Mouse (Mus musculus): ENCODE data around the gene Cst9. TPM values are rescaled to one million over a fixed set of nuclear protein-coding genes. Genes with fewer than 3 reads are reported as not detected.

Gene Cst9
- total RNA-seq (2021), result not detected
- long read RNA-seq, experiment 1, result 0 reads
- long read RNA-seq, experiment 2, result 0 reads

- no peak for DNase-seq
Observed at GRCm38 (mm10) chr2:148834912-148835311, at the start of gene Cst9. Gene Cst9, plus strand, starts transcription at chr2:148835147.

DNA sequence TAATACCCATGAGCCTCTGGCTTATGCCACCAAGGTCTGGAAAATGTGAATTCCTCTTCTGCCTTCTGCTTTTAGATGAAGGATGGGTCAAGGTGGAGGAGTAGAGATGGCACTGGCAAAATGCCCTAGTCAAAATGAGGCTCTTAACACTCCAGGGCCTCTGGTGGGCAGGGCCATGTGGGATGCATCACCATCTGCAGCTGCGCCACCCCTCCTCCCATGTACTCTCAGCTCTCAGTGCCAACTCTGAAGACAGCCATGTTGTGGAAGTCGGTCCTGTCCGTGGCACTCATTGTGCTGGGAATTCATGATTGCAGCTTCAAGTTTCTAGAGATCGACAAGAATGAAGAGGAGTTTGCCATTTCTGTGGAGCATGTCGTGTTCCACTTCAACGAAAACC is 45.8 kb upstream of the Cst9 start, which contains the start of gene Cst12:
Cst12 (plus strand) TSS at position 220 of the 400 bp plus-strand sequence.
- DNase-seq, result no peak

GRCm38 (mm10) chr2:148798485-148798884 is 36.5 kb upstream of the Cst9 start, which contains the start of gene Cst8:
Gene Cst8, plus strand, starts transcription at chr2:148798785.
- peak in 1 of 2 experiments; percentile 17 for DNase-seq

DNA sequence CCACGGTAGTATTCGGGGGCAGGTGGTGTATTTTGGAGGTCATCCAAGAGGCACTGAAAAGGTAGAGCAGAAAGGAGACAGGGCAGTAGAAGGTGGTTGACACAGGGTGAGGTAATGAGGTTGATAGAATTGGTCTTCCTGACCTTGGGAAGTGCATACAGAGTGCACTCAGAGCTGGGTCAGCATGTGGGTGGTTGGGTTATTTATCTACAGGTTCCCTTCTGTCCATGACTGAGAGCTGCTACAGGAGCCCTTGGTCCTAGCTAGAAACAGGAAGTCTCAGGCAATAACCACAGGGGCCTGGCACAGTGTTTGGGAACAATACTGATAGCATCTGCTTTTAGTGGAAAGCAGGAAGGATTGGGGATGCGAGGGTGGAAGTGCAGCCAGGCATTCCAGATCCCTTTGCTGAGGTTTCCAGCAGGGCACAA is 33.4 kb upstream of the Cst9 start:
- no peak for DNase-seq

DNA sequence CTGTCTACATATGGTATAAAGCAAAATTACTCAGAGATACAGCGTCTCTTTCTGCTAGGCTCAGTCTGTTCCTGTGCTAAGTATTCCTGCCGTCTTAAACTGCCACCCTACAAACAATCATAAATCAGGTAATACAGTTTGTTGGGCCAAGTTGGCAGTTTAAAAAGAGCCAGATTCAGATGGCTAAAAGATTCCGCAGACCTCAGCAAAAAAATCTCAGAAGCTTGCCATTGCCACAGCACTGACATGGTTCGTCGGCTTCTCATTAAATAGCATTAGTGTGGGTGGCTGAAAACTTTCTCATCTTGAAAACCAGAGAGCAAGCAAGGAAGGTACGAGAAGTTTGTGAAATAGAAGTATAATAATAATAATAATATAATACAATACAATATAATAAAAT is 28.3 kb upstream of the Cst9 start:
- DNase-seq, result no peak

GRCm38 (mm10) chr2:148819909-148820308 is 15.0 kb upstream of the Cst9 start, which contains the start of gene Cst13:
Gene Cst13, plus strand, starts transcription at chr2:148820081.
- no peak for DNase-seq

GRCm38 (mm10) chr2:148825986-148826385 is 9.0 kb upstream of the Cst9 start:
- no peak for DNase-seq

GRCm38 (mm10) chr2:148838075-148838777 is 3.3 kb downstream of the Cst9 start:
- no peak for DNase-seq

GRCm38 (mm10) chr2:148839224-148839623 is 4.3 kb downstream of the Cst9 start:
- DNase-seq, result no peak

DNA sequence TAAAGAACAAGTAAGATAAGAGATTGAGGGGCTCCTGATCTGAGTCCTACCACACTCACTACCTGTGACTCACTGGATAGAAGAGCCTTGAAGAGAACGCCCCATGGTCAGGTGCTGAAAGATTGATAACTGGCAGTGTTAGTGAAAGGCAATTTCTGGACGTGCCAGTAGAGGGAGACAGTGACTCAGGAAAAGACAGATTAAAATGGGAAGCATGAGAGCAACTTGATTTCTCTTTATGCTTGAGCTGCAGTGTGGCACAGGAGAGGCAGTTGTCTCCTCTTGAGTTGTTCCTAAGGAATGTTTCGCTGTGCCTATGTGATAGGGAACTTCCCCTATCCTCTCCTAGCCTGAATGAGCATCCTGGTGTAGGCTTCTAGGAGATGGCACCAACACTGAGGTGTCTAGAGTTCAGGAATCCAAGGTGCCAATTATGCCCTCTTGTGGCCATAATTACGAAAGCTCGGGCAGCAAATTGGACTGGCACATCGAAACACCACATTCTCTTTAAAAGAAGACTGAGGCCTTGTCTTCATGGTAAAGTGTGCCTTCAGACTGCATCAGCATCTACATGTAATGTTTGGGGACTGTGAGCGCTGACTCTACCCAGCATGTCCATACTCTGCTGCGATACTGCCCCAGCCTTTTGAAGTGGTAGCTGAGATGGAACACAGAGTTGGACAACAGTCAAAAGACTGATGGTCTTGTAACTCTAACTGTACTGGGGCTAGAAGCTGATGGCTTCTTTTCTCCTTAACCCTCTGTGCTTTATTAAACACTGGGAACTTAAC is 16.4 kb downstream of the Cst9 start:
- DNase-seq, result peak; percentile 73 to 79

GRCm38 (mm10) chr2:148856630-148857400 is 21.9 kb downstream of the Cst9 start:
- peak; percentile 19 to 33 for DNase-seq

DNA sequence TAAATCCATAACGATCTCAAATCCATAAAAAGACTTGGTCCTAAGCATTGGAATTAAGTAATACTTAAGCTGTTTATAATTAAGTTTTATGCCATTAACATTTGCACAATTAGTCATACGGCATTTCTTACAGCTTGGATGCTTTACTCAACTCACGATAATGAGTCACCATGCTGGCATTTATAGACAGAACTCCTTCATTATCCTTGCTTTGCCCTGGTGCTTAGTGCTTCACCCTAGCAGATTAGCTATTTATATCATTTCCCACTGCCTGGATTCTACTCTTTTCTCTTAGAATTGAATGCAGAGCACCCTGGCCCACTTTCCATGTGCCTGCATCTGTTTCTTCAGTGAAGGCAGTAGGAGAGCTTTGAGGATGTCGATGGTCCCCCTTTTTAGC is 22.6 kb downstream of the Cst9 start:
- DNase-seq, result no peak

DNA sequence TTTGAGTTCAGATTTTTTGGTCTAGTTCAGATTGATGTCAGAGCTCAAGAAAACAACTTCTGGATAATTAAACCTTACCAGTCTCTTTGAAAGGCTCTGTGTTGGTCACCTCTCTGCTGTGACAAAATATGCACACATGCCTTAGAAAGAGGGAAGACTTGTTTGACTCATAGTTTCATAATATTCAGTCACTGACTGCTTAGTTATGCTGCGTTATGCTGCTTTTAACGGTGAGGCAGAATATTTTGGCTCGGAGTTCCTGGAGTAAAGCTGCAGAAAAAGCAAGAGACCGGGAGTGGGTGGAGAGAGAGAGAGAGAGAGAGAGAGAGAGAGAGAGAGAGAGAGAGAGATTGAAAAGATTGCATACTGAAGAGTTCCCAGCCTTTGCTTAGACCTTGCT is 26.0 kb downstream of the Cst9 start:
- no peak for DNase-seq

GRCm38 (mm10) chr2:148861693-148862092 is 26.7 kb downstream of the Cst9 start:
- no peak for DNase-seq

DNA sequence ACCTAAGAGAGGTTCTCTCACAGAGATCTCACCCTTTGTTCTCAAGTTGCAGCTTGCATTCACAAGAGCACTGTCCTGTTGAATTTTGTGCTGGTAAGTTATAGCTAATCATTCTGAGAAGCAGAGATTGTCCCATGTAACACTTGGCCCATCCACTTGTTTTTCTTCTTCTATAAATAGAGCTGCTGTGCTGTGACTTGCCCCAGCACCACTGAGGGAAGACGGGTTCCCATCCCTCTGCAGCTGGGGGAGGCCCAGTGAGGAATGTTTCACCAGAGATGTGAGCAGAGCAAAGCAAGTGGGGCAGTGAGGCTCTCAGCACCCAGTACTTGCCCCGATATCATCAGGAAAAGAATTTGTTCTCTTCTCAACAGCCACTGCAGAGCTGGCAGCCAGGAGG is 30.0 kb downstream of the Cst9 start, which contains the start of gene 9230104L09Rik:
9230104L09Rik (minus strand) TSS at position 73 of the 400 bp plus-strand sequence.
- peak in 1 of 2 experiments; percentile 10 for DNase-seq

- DNase-seq, result no peak
Observed at GRCm38 (mm10) chr2:148868959-148869358, 34.0 kb downstream of the Cst9 start.

DNA sequence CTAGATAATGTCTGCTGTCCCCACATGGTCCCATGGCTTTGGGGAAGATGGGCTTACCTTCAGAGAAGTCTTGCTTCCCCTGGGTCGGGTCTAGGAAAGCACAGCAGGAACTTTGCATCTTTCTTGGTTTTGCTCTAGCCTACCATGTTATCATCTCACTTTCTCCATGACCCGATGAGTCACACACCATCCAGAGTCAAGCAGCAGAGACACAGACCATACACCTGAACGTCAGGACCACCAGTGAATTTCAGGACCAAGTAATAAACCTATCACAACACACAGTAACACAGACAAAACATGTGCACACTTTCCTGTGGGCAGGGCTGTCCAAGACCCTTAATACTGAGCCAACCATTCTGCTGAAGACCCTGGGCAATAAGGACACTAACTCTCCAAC is 35.6 kb downstream of the Cst9 start:
- no peak for DNase-seq

GRCm38 (mm10) chr2:148872860-148873259 is 37.9 kb downstream of the Cst9 start:
- DNase-seq, result no peak

DNA sequence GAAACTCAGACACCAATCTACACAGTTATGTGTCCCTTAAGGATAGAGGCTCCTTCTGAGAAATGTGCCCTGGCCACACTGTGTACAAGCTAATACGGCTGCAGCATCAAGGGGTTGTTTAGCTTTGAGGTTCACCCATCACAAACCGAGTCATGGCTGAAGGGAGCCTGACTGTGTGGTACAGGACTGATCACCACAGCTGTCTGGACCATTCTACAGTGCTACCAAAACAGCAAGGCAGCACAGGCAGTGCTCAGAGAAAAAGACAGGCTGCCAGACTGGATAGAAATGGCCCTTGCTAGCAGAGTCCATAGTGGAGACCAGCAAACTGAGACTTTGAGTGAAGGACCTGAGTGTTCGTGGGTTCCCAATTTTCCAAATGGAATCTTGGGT is 39.3 kb downstream of the Cst9 start:
- DNase-seq, result no peak

GRCm38 (mm10) chr2:148874617-148875334 is 39.8 kb downstream of the Cst9 start:
- DNase-seq, result peak; percentile 46

DNA sequence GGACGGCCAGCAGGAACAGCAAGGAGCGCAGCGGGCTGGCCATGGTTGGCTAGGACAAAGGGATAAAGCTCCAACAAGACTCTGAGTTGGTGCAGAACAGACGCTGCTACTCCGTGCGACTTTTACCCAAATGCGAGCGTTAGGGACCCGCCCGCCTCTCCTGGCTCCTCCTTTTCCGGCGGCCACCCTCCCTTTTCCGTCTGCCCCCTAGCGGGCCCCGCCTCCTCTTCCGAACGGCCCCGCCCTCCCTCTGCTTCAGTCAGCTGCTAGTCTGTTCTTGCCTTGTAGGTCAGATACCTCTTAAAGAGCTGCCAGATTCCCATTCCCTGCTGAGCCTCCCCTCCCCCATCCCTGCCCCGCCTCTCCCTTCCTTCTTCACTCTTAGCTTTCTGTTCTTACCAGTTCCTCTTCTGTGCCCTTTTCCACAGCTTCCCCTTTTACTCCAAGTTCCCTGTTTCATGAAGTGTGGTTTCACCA is 40.4 kb downstream of the Cst9 start, which contains the start of gene Cst3:
Cst3 (minus strand) TSS at position 358 of the 477 bp plus-strand sequence.
- DNase-seq, result peak; percentile 96 to 97
